Mouse (Mus musculus) colon, adult 2 months (tissue): ENCODE measurements around the gene Slc35b3. TPM values are rescaled to one million over a fixed set of nuclear protein-coding genes. Genes with fewer than 3 reads are reported as not detected.

ENCODE experiments used
- polyA plus RNA-seq: library from polyadenylated mRNA; depleted of rRNA; stranded (reverse); fragments of >200 nt; gene quantifications from 2 replicates; pipeline ENCODE4 v1.2.3, GENCODE M21; 2012; rRNA removed

Gene Slc35b3
- 23.7 and 26.0 TPM in 2 replicates for polyA plus RNA-seq

GRCm38 (mm10) chr13:38960063-38961050 lies at the start of gene Slc35b3:
Gene Slc35b3, minus strand, starts transcription at chr13:38960875.

